Mouse (Mus musculus) embryonic fibroblast, embryonic 13.5 days (primary cell): ENCODE data around the gene Hadh.

Experiments
- CTCF ChIP-seq: IDR thresholded peaks from 2 replicates; pipeline ENCODE4 v1.5.1; 2011; ENCODE audit warnings: mild to moderate bottlenecking, control low read depth, low read length, moderate library complexity, borderline replicate concordance; ENCODE audit not compliant: insufficient read depth
- POLR2A ChIP-seq: IDR thresholded peaks from 2 replicates; pipeline ENCODE4 v1.6.1; 2011; ENCODE audit warnings: low read depth, mild to moderate bottlenecking, control low read depth, low read length, moderate library complexity

DNA sequence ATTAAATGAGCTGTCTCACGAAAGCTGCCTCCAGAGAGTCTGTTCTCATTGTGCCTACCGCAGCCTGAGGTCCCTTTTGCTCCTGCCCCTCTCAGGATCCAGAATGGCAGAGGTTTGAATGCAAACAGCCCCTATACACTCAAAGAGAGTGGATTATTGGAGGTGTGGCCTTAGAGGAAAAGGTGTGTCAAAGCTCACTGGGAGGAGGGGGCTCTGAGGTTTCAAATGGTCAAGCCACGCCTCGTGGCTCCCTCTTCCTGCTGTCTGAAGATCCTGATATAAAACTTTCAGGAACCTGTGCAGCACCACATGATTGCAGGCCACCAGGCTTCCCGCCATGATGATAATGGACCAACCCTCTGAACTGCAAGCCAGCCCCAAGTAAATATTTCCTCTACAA lies 24.1 kb downstream of the Hadh start:
- no peak for TF ChIP-seq POLR2A
- TF ChIP-seq CTCF, result no peak
